Mouse (Mus musculus): Measurements from ENCODE around the gene Serping1. TPM values are rescaled to one million over a fixed set of nuclear protein-coding genes. Genes with fewer than 3 reads are reported as not detected.

Serping1 gene
- polyA plus RNA-seq, 1 experiment: 29.6 TPM

GRCm38 (mm10) chr2:84758542-84759127, 16.6 kb downstream of the Serping1 start:
- peak; percentile 73 for DNase-seq (ENCODE audit: low read depth)
- TF ChIP-seq CTCF (IDR thresholded peaks at IDR 0.05; ENCODE audit: borderline replicate concordance, extremely low read depth, insufficient read depth, insufficient read length) (peak; percentile 56; the same call in 1 of the 2 replicates), POLR2A (IDR thresholded peaks at IDR 0.05; ENCODE audit: borderline replicate concordance, extremely low read depth, insufficient read depth, insufficient read length, poor library complexity, severe bottlenecking) (no peak)

- TF ChIP-seq CTCF (IDR thresholded peaks at IDR 0.05; ENCODE audit: borderline replicate concordance, extremely low read depth, insufficient read depth, insufficient read length) (no peak), POLR2A (IDR thresholded peaks at IDR 0.05; ENCODE audit: borderline replicate concordance, extremely low read depth, insufficient read depth, insufficient read length, poor library complexity, severe bottlenecking) (no peak)
- no peak for DNase-seq (ENCODE audit: low read depth)
Observed at GRCm38 (mm10) chr2:84757026-84757682, 18.1 kb downstream of the Serping1 start.

GRCm38 (mm10) chr2:84756245-84756644, 19.0 kb downstream of the Serping1 start:
- TF ChIP-seq CTCF (IDR thresholded peaks at IDR 0.05; ENCODE audit: borderline replicate concordance, extremely low read depth, insufficient read depth, insufficient read length): no peak
- no peak for TF ChIP-seq POLR2A (IDR thresholded peaks at IDR 0.05; ENCODE audit: borderline replicate concordance, extremely low read depth, insufficient read depth, insufficient read length, poor library complexity, severe bottlenecking)
- no peak for DNase-seq (ENCODE audit: low read depth)

DNA sequence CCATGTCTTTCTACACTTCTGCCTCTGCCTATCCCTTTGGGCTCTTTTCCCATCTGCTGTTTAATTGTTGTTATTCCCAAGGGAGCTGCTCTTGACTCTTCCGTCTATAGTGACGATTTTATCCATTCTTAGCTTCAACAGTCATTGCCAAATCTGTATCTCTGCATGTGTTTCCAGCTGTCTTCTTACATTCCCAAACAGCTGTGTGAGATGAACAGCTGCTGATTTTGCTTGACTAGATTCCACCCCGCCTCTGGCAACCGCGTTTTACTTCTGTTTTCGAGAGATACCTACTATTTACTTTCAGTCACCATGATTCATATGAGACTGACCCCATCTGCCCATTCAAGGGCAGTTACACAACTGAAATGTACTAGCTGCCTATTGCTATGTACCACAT, 25.1 kb downstream of the Serping1 start:
- peak; percentile 28 for DNase-seq (ENCODE audit: low read depth)
- TF ChIP-seq CTCF (IDR thresholded peaks at IDR 0.05; ENCODE audit: borderline replicate concordance, extremely low read depth, insufficient read depth, insufficient read length) (no peak), POLR2A (IDR thresholded peaks at IDR 0.05; ENCODE audit: borderline replicate concordance, extremely low read depth, insufficient read depth, insufficient read length, poor library complexity, severe bottlenecking) (no peak)

DNA sequence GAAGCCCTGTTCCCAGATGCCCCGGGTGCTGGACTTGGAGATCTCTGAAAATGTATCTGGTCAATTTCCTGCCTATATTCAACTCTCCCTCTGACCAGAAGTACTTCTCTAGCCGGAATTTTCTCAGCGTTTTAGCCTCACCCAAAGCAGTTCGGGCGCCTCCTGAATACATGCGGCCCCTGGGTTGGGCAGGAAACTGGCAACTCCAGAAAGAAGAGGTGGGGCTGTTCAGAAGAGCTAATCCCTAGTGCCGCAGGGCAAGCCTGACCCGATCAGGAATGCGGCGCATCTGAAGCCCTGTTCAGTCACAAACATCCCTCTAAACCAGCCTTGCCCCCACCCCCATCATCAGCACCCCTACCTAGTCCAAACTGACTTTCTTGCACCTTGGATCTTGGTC, 31.1 kb downstream of the Serping1 start:
- TF ChIP-seq CTCF (IDR thresholded peaks at IDR 0.05; ENCODE audit: borderline replicate concordance, extremely low read depth, insufficient read depth, insufficient read length) (no peak), POLR2A (IDR thresholded peaks at IDR 0.05; ENCODE audit: borderline replicate concordance, extremely low read depth, insufficient read depth, insufficient read length, poor library complexity, severe bottlenecking) (no peak)
- peak; percentile 69 for DNase-seq (ENCODE audit: low read depth)

GRCm38 (mm10) chr2:84743561-84743960, 31.7 kb downstream of the Serping1 start, which contains the start of gene Gm19426:
Gm19426 (minus strand) TSS chr2:84743655.
- TF ChIP-seq CTCF (IDR thresholded peaks at IDR 0.05; ENCODE audit: borderline replicate concordance, extremely low read depth, insufficient read depth, insufficient read length): no peak
- TF ChIP-seq POLR2A (IDR thresholded peaks at IDR 0.05; ENCODE audit: borderline replicate concordance, extremely low read depth, insufficient read depth, insufficient read length, poor library complexity, severe bottlenecking): peak; percentile 39; the same call in 1 of the 2 replicates
- DNase-seq (ENCODE audit: low read depth): peak; percentile 98

GRCm38 (mm10) chr2:84742451-84743283, 32.6 kb downstream of the Serping1 start:
- no peak for TF ChIP-seq POLR2A (IDR thresholded peaks at IDR 0.05; ENCODE audit: borderline replicate concordance, extremely low read depth, insufficient read depth, insufficient read length, poor library complexity, severe bottlenecking)
- no peak for TF ChIP-seq CTCF (IDR thresholded peaks at IDR 0.05; ENCODE audit: borderline replicate concordance, extremely low read depth, insufficient read depth, insufficient read length)
- DNase-seq (ENCODE audit: low read depth): peak; percentile 97

GRCm38 (mm10) chr2:84741841-84742450, 33.3 kb downstream of the Serping1 start:
- no peak for DNase-seq (ENCODE audit: low read depth)
- TF ChIP-seq CTCF (IDR thresholded peaks at IDR 0.05; ENCODE audit: borderline replicate concordance, extremely low read depth, insufficient read depth, insufficient read length) (no peak), POLR2A (IDR thresholded peaks at IDR 0.05; ENCODE audit: borderline replicate concordance, extremely low read depth, insufficient read depth, insufficient read length, poor library complexity, severe bottlenecking) (no peak)

- DNase-seq (ENCODE audit: low read depth): peak; percentile 47
- TF ChIP-seq CTCF (IDR thresholded peaks at IDR 0.05; ENCODE audit: borderline replicate concordance, extremely low read depth, insufficient read depth, insufficient read length) (peak; percentile 4; the same call in 1 of the 2 replicates), POLR2A (IDR thresholded peaks at IDR 0.05; ENCODE audit: borderline replicate concordance, extremely low read depth, insufficient read depth, insufficient read length, poor library complexity, severe bottlenecking) (no peak)
Observed at GRCm38 (mm10) chr2:84740608-84741333, 34.5 kb downstream of the Serping1 start.

GRCm38 (mm10) chr2:84738271-84738911, 36.9 kb downstream of the Serping1 start:
- DNase-seq (ENCODE audit: low read depth): peak; percentile 64
- TF ChIP-seq POLR2A (IDR thresholded peaks at IDR 0.05; ENCODE audit: borderline replicate concordance, extremely low read depth, insufficient read depth, insufficient read length, poor library complexity, severe bottlenecking) (no peak), CTCF (IDR thresholded peaks at IDR 0.05; ENCODE audit: borderline replicate concordance, extremely low read depth, insufficient read depth, insufficient read length) (peak; percentile 60; the same call in 1 of the 2 replicates)

Measured in brain, embryonic 14.5 days (tissue).